Mouse (Mus musculus) lung, embryonic 14.5 days (tissue): ENCODE results near the gene Greb1. TPM values are rescaled to one million over a fixed set of nuclear protein-coding genes. Genes with fewer than 3 reads are reported as not detected.
A peak's percentile ranks its signal among the peaks of the same experiment; 100 is the strongest.

Experiments
- ATAC-seq: fragments of 200-750 bp; cut with Nextera tagmentation; 2 replicates; pipeline ENCODE4 v1.8.0; 2017; ENCODE audit warnings: mild to moderate bottlenecking, moderate TSS enrichment, moderate library complexity; ENCODE audit not compliant: insufficient read depth
- DNase-seq: peaks from one replicate; pipeline ENCODE4 v3.0.0-alpha.2; 2015
- H3K27ac ChIP-seq: fragments of 300-500 bp; sonication (generic); 2 replicates; pipeline ENCODE4 v1.5.1; 2014; ENCODE audit warnings: low read depth, mild to moderate bottlenecking, moderate library complexity
- H3K27me3 ChIP-seq: fragments of 300-500 bp; sonication (generic); 2 replicates; pipeline ENCODE4 v1.6.1; 2014; ENCODE audit warnings: low read length, control low read depth; ENCODE audit not compliant: insufficient read depth
- H3K36me3 ChIP-seq: fragments of 300-500 bp; sonication (generic); 2 replicates; pipeline ENCODE4 v1.6.1; 2014; ENCODE audit warnings: control low read depth; ENCODE audit not compliant: insufficient read depth
- H3K4me1 ChIP-seq: fragments of 300-500 bp; sonication (generic); 2 replicates; pipeline ENCODE4 v1.6.1; 2014; ENCODE audit warnings: antibody characterized with exemption, control low read depth; ENCODE audit not compliant: insufficient read depth
- H3K4me2 ChIP-seq: fragments of 300-500 bp; sonication (generic); 2 replicates; pipeline ENCODE4 v1.6.1; 2014; ENCODE audit warnings: mild to moderate bottlenecking
- H3K4me3 ChIP-seq: fragments of 300-500 bp; sonication (generic); 2 replicates; pipeline ENCODE4 v1.5.1; 2014; ENCODE audit warnings: low read depth, low read length
- H3K9ac ChIP-seq: fragments of 300-500 bp; sonication (generic); 2 replicates; pipeline ENCODE4 v1.6.1; 2014
- H3K9me3 ChIP-seq: fragments of 300-500 bp; sonication (generic); 2 replicates; pipeline ENCODE4 v1.6.1; 2016; ENCODE audit warnings: low read depth, low read length, control low read depth
- CTCF ChIP-seq: IDR thresholded peaks from 2 replicates; pipeline ENCODE4 v1.5.1; 2016; ENCODE audit warnings: antibody characterized with exemption, low read depth
- WGBS: fragments of 180-500 bp; shearing (Covaris S2); extraction: QIAGEN DNeasy Blood & Tissue Kit; methylation state at CpG from one replicate; pipeline ENCODE4 v1.1.7; 2014; 5-methylcytosine and 5-hydroxymethylcytosine counted together
- polyA plus RNA-seq: library from polyadenylated mRNA; unstranded; fragments of >200 nt; fragmentation: Nextera tagmentation; extraction: Ambion mirVana; gene quantifications from 2 replicates; pipeline ENCODE4 v1.2.1, GENCODE M21; 2014

Gene Greb1
- polyA plus RNA-seq, 1 experiment from 2014 or later = 4.4 TPM

GRCm38 (mm10) chr12:16661936-16662335 is 138.8 kb downstream of the Greb1 start:
- Histone ChIP-seq H3K36me3 (no peaks in the 10 kb centered on the region), H3K27me3 (no peaks in the 10 kb centered on the region), H3K27ac (no peak overlapping the region), H3K4me3 (no peak overlapping the region), H3K9ac (no peak overlapping the region), H3K4me2 (no peak overlapping the region), H3K4me1 (no peaks in the 10 kb centered on the region), H3K9me3 (no peaks in the 10 kb centered on the region)
- DNase-seq (no peak), ATAC-seq (no peak)
- 65% methylated on average over 2 of the region's 2 CpGs for WGBS
- no peak for TF ChIP-seq CTCF

DNA sequence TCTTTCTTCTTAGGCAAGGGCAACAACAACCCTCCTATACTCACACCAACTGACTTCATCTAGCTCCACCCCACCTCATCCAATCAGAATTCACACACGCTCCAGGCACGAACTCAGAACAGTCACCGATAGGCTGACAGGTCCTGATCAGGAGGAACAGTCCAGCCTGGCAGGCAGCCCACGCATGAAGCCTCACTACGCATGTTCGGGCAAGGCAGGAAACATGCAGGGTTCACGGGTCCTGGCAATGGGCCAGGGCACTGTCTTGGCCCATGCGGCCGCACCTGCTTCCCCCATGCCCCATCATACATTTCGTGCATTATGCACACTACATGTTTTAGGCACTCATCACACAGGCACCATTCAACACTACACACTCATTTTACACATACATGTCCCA is 139.2 kb downstream of the Greb1 start:
- Histone ChIP-seq H3K36me3 (no peaks in the 10 kb centered on the region), H3K4me2 (no peak overlapping the region), H3K9me3 (no peaks in the 10 kb centered on the region), H3K9ac (no peak overlapping the region), H3K4me3 (no peak overlapping the region), H3K4me1 (no peaks in the 10 kb centered on the region), H3K27me3 (no peaks in the 10 kb centered on the region), H3K27ac (no peak overlapping the region)
- DNase-seq (no peak), ATAC-seq (no peak)
- TF ChIP-seq CTCF = no peak
- WGBS = 80% methylated on average over 10 of the region's 10 CpGs

DNA sequence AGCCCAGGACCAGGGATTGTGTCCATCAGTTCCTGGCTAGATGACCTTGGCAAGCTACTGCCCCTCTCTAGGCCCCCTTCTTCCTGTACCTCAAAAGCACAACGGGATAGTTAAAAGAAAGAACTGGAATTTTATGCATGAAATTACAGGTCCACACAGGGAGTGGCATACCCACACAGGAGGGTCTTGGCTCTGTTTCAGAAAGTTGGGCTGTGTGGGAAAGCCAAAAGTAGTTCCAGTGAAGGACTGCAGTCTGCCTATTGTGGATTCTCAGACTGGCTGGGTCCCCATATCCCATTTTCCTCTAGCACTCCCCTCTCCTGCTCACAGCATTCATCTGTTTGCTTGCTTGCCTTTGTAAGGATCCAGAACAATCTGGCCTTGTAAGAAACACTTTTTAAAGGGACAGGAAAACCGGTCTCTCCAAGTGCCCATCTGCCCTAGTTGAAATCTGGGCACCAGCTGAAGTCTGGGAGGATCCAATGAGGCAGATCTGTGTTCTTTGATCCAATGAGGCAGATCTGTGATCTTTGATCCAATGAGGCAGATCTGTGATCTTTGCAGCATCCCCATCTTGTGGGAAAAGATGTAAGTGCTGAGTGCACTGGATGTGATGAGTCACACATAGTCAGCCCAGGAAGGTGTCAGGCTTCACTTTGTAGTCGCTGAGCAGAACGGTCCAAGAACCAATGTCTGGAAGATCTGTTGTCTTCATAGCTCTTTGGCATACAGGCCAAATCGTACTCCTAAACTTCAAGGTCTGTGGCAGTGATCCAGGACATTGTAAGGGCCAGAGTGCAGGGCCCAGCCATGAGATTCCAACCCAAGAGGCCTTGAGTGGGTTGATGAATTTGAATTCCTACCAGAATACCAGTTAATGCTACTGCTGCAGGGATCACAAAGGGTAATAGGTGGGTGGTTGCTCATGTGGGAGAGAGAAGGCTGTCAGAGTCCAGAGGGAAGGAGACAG is 143.5 kb downstream of the Greb1 start:
- WGBS = 64% methylated on average over 5 of the region's 5 CpGs
- Histone ChIP-seq H3K9me3 (no peaks in the 10 kb centered on the region), H3K9ac (no peak overlapping the region), H3K4me1 (peaks cover 2% of the 10 kb centered on the region; the same call in 1 of the 2 replicates), H3K4me2 (no peak overlapping the region), H3K4me3 (no peak overlapping the region), H3K27me3 (peaks cover 21% of the 10 kb centered on the region), H3K27ac (no peak overlapping the region), H3K36me3 (no peaks in the 10 kb centered on the region)
- ATAC-seq (no peak), DNase-seq (no peak)
- TF ChIP-seq CTCF = no peak

GRCm38 (mm10) chr12:16655604-16656003 is 145.1 kb downstream of the Greb1 start:
- no peaks in the 10 kb centered on the region for H3K9me3 ChIP-seq
- H3K27me3 ChIP-seq = peaks cover 21% of the 10 kb centered on the region
- ATAC-seq = no peak
- H3K4me3 ChIP-seq = no peak overlapping the region
- DNase-seq = no peak
- 68% methylated on average over 4 of the region's 4 CpGs for WGBS
- no peaks in the 10 kb centered on the region for H3K36me3 ChIP-seq
- H3K27ac ChIP-seq = no peak overlapping the region
- H3K4me2 ChIP-seq = no peak overlapping the region
- no peak overlapping the region for H3K9ac ChIP-seq
- peaks cover 2% of the 10 kb centered on the region; the same call in 1 of the 2 replicates for H3K4me1 ChIP-seq
- TF ChIP-seq CTCF = no peak

DNA sequence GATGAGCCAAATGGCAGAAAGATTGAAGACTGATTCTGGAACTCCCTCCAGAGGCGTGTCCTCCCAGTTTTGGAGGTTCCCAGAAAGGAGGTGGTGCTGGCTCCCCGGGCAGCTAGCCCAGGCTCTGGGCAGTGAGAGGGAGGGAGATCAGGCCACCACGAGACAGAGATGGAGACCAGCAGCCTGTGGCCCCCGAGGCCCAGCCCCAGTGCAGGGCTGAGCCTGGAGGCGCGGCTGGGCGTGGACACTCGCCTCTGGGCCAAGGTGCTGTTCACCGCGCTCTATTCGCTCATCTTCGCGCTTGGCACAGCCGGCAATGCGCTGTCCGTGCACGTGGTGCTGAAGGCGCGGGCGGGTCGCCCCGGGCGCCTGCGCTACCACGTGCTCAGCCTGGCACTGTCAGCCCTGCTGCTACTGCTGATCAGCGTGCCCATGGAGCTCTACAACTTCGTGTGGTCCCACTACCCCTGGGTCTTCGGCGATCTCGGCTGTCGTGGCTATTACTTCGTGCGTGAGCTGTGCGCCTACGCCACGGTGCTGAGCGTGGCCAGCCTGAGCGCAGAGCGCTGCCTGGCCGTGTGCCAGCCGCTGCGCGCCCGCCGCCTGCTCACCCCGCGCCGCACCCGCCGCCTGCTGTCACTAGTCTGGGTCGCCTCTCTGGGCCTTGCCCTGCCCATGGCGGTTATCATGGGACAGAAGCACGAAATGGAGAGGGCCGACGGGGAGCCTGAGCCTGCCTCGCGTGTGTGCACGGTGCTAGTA is 147.2 kb downstream of the Greb1 start, which contains the start of gene Ntsr2:
TSS of gene Ntsr2 (plus strand) at position 51 of the 762 bp plus-strand sequence.
- H3K9ac ChIP-seq = no peak within 1 kb of the TSS

DNA sequence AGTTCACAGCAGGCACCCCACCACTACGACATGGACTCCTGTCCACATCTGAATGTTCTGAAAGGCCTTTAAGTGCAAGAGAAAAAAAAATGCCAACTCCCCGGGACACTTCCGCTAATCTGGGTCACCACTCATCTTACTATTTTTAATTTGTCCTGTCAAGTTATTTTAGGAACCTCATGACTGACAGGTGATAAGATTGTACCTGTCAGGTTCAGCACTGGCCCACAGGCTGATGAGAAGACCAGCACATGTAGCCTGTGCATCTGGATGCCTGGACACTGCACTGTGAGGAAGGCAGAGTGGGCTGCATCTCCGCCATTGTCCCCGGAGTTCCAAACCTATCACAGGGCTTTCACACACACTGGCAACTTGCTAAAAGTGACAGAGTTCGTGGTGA is 150.9 kb downstream of the Greb1 start:
- no peak for TF ChIP-seq CTCF
- no peaks in the 10 kb centered on the region for H3K9me3 ChIP-seq
- peaks cover 2% of the 10 kb centered on the region; the same call in 1 of the 2 replicates for H3K4me1 ChIP-seq
- no peak overlapping the region for H3K9ac ChIP-seq
- H3K4me2 ChIP-seq = no peak overlapping the region
- H3K27me3 ChIP-seq = peaks cover 19% of the 10 kb centered on the region
- ATAC-seq (no peak), DNase-seq (no peak)
- no peak overlapping the region for H3K4me3 ChIP-seq
- WGBS = 76% methylated on average over 6 of the region's 6 CpGs
- no peak overlapping the region for H3K27ac ChIP-seq
- no peaks in the 10 kb centered on the region for H3K36me3 ChIP-seq

More for the DNA sequence above, 147.2 kb downstream of the Greb1 start, which contains the start of gene Ntsr2:
- Histone ChIP-seq H3K4me1 (peaks cover 2% of the 10 kb centered on the region; the same call in 1 of the 2 replicates), H3K27ac (no peak within 1 kb of the TSS), H3K27me3 (peaks cover 21% of the 10 kb centered on the region), H3K36me3 (no peaks in the 10 kb centered on the region), H3K4me3 (peak within 1 kb of the TSS; percentile 27), H3K4me2 (peak within 1 kb of the TSS; percentile 58), H3K9me3 (no peaks in the 10 kb centered on the region)
- peak; percentile 89 for ATAC-seq
- peak; percentile 91 for DNase-seq
- TF ChIP-seq CTCF = no peak
- WGBS = 6% methylated on average over 58 of the region's 58 CpGs

- Histone ChIP-seq H3K4me1 (no peaks in the 10 kb centered on the region), H3K9ac (no peak overlapping the region), H3K9me3 (no peaks in the 10 kb centered on the region), H3K27me3 (peaks cover 4% of the 10 kb centered on the region; the same call in 1 of the 2 replicates), H3K36me3 (no peaks in the 10 kb centered on the region), H3K27ac (no peak overlapping the region), H3K4me2 (no peak overlapping the region), H3K4me3 (no peak overlapping the region)
- DNase-seq = no peak
- TF ChIP-seq CTCF = no peak
- WGBS = 77% methylated on average over 6 of the region's 6 CpGs
- no peak for ATAC-seq
Observed at GRCm38 (mm10) chr12:16648273-16648672, 152.4 kb downstream of the Greb1 start.
